Mouse (Mus musculus) left cerebral cortex, postnatal 10 days (tissue): ENCODE data around the gene Chchd10. TPM values are rescaled to one million over a fixed set of nuclear protein-coding genes. Genes with fewer than 3 reads are reported as not detected.
A peak's percentile ranks its signal among the peaks of the same experiment; 100 is the strongest.
"Not testable (repeated sequence)": the region's sequence is repeated elsewhere in the genome, so short reads cannot be mapped to it uniquely, and the experiment has no call there.

Experiments
- DNase-seq, 2 experiments: peaks; one replicate each; pipeline ENCODE4 v3.0.0; 2021 to 2022; ENCODE audit warnings: low spot score in 2 of 2, mixed read lengths in 1 of 2; ENCODE audit errors: extremely low spot score in 1 of 2
- intact Hi-C: fragments of 180-260 bp; cut with DNase I; formaldehyde crosslinking; loops from one replicate; pipeline ENCODE4 v1.15.1; 2025
- total RNA-seq, 2 experiments: library from RNA; stranded (reverse); gene quantifications; 2 replicates each; pipeline ENCODE4 v1.2.3; 2021

The Chchd10 gene
- total RNA-seq = 100 to 1,000 TPM; 155 to 181 TPM

GRCm38 (mm10) chr10:75932891-75933290 is at the start of gene Chchd10:
TSS of gene Chchd10 (plus strand) at chr10:75933130.
- intact Hi-C loops = no loop called here
- no peak for DNase-seq

- DNase-seq = peak; percentile 81 to 90
- intact Hi-C loops = no loop called here
Observed at GRCm38 (mm10) chr10:75883232-75883552, 49.7 kb upstream of the Chchd10 start.

DNA sequence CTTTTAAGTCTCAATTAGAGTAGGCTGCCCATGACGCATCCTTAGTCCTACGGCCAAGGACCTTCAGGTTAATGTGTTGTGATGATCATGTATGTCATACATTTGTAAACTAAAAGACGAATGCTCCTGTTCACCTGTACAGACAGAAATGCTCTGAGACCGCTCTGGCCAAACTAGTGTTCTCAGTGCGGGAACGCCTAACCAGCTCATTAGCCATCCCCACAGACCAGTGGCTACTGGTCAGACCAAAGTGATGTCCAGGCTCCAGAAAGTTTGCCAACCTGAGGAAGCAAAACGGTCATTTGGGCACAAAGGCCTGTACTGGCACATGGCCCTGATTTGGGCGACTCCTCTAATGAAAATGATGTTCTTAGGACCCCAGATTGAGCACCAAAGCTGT is 48.2 kb upstream of the Chchd10 start:
- intact Hi-C loops = no loop called here
- DNase-seq = no peak

GRCm38 (mm10) chr10:75887504-75887903 is 45.4 kb upstream of the Chchd10 start:
- intact Hi-C loops, DNase-seq: not testable (repeated sequence)

DNA sequence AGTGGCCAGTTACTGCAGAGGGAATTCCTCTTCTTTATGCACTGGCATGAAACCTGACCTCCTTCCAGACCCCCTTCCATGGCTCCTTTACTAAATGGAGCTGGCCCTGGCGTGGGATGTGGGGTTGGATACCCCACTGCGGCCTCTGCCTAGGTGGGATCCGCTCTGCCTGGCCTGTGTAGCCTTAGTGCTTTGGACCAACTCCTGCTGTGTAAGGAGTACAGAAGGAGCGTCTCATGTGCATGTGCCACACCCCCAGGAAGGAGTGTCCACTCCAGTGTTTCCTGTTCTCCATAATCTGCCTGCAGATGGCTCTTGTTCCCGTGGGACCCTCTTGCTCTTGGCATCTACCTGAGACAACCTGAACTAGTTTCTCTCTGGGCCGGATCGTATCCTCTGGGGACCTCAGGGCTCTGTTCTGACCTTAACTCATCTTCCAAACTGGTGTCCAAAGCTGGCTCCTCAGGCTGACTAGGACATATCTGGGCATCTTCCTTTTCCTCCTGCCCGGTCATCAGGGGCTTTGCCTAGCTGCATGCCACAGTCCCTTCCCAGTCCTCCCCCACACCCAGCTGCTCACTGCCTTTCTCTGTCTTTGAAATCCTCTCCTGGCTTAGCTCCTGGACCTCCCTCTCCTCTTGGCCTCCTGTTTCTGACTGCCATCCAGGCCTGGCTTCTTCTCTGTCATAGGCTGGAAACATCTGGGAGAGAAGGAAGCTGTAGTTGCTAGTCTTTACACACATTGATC is 43.4 kb upstream of the Chchd10 start:
- intact Hi-C loops = no loop called here

DNA sequence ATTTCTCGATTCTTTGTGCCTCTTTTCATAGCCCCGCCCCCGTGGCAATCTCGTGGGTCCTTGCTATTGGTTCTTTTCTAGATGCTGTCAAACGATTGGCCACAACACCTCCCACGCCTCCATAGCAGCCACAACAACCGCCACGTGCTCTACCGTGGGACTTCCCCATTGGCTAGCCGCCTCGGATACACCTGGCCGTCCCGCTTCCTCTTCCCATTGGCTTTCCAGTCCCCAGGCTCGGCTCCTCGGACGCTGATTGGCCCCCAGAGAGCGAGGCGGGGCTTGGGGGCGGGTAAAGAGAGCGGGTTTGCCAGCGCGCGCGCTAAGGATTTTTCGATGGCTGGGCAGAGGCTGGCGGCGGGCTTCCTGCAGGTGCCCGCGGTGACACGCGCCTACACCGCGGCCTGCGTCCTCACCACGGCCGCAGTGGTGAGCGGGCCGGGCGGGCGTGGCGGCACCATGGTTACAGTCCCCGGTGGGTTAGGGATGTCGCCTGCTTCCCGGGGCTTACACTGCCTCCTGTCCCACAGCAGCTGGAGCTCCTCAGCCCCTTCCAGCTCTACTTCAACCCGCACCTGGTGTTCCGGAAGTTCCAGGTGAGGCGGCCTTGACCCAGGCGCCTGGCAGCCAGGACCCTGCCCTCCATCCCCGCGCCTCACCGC is 39.7 kb upstream of the Chchd10 start, which contains the start of gene Derl3:
Derl3 (plus strand) TSS at position 325 of the 662 bp plus-strand sequence.
- intact Hi-C loops = no loop called here
- peak; percentile 96 to 97 for DNase-seq

More for the DNA sequence above, 43.4 kb upstream of the Chchd10 start:
- no peak for DNase-seq

- intact Hi-C loops = no loop called here
- no peak for DNase-seq
Observed at GRCm38 (mm10) chr10:75894601-75895000, 38.3 kb upstream of the Chchd10 start.

GRCm38 (mm10) chr10:75895730-75896129 is 37.2 kb upstream of the Chchd10 start:
- intact Hi-C loops = loop anchor here (5.0 kb wide), 1 partner anchor 57 kb away; the partner anchor contains the start of gene Gm5134

DNA sequence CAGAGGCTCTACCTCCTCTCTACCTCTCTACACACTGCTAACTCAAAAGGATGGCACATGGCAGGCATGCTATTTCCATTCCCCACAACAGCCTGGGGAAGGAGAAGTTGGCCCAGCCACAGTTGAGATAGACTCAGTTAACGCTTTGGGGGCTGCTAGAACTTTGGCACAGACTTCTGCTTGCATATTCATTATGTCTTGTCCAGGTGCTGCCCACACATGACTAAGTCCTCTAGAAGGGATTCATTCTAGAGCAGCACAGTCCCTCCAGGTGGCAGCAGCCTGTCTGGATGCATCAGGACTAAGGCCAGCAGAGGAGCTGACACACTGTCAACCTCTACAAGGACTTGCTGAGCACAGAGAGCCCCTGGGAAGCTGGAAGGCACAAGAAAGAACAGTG is 36.7 kb upstream of the Chchd10 start:
- DNase-seq = peak in 1 of 2 experiments; percentile 49
- intact Hi-C loops = loop anchor here (5.0 kb wide), 1 partner anchor 56 kb away; the partner anchor contains the start of gene Gm5134

More at GRCm38 (mm10) chr10:75895730-75896129, 37.2 kb upstream of the Chchd10 start:
- no peak for DNase-seq

GRCm38 (mm10) chr10:75897373-75897772 is 35.6 kb upstream of the Chchd10 start:
- intact Hi-C loops = loop anchor here (5.0 kb wide), 1 partner anchor 55 kb away; the partner anchor contains the start of gene Gm5134

GRCm38 (mm10) chr10:75898039-75898564 is 34.8 kb upstream of the Chchd10 start:
- no peak for DNase-seq
- intact Hi-C loops = loop anchor here (5.0 kb wide), 1 partner anchor 54 kb away; the partner anchor contains the start of gene Gm5134

More at GRCm38 (mm10) chr10:75897373-75897772, 35.6 kb upstream of the Chchd10 start:
- DNase-seq = peak; percentile 59 to 84

DNA sequence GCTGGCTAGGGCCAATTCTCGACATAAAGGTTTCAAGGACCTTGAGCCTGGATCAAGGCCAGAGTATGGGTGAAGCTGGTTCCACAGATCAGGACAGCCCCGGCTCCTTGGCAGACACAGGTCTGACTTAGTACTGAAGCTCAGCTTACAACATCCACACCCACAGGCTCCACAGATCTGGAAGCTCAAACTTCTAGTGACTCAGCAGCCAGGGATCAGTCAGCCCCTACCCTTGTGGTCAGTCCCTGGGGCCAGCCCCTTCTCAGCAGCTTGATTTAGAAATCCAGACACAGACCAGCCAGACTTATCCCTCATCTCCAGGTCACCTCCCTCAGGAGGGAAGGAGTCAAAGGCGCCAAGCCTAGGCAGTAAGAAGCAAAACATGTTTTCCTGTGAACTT is 34.1 kb upstream of the Chchd10 start:
- intact Hi-C loops = loop anchor here (5.0 kb wide), 1 partner anchor 53 kb away; the partner anchor contains the start of gene Gm5134
- peak in 1 of 2 experiments; percentile 58 for DNase-seq

DNA sequence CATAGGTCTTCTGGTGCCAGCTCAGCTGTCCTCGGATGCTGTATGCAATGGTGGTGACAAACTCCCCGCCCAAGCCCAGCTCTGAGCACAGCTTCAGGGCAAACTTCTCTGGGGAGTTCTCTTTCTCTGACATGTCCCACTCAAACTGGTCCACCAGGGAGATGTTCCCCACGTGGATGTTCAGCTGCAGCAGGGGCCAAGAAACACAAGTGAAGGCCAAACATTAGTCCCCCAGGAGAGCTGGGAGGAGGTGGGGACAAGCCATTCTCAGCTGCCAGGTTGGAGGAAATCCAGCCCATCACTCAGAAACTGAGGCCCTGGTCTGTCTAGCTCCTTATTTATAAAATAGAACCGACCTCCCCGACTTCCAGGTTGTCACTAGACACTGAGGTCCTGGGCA is 28.5 kb upstream of the Chchd10 start:
- no peak for DNase-seq

DNA sequence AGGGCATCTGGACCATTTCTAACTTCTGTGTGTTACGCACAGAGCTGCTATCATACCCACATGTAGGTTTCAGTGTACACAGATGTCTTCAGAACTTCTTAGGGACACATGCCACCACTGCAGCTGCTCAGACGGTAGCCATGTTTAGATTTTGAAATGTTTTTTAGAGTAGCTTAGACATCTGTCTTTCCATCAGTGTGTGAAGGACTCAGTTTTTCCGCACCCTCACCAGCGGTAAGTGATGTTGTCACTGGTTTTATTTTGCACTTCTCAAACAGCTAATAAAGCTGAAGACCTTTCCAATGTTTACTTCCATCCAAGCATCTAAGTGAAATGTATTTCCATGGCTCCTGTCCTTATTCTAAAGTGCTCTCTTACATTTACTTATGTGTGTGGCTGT is 26.0 kb upstream of the Chchd10 start:
- intact Hi-C loops = no loop called here
- no peak for DNase-seq

More for the DNA sequence above, 28.5 kb upstream of the Chchd10 start:
- intact Hi-C loops = no loop called here

- intact Hi-C loops = no loop called here
- DNase-seq = no peak
Observed at GRCm38 (mm10) chr10:75910698-75911097, 22.2 kb upstream of the Chchd10 start.

DNA sequence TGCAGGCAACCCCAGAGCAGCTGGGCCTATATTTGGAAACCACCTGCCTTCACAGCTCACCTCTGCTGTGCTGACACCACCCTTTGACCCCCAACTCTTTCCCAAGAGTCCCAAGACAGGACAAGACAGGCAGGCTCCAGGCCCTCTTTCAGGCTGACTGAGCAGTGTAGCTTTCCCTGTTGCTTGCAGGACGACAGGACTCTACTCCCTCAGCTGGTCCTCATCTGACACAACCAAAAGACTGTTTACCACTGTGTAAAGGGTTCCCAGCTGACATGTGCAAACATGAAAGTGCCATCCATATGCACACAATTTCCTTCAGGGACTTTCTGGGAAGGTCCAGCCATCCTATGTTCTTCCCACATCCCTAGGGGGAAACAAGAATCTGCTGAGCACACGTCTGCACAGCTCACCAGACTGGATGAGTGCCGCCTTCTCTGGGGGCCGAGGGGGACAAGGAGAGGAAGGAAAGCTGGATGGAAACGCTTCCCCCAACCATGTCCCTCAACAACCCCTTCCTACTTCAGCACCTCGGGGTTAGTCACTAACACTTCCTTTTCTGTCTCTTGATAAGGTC is 19.8 kb upstream of the Chchd10 start:
- no peak for DNase-seq
- intact Hi-C loops = no loop called here

GRCm38 (mm10) chr10:75915557-75915956 is 17.4 kb upstream of the Chchd10 start:
- DNase-seq = no peak
- intact Hi-C loops = no loop called here

GRCm38 (mm10) chr10:75916840-75917239 is 16.1 kb upstream of the Chchd10 start:
- no peak for DNase-seq
- intact Hi-C loops = no loop called here

DNA sequence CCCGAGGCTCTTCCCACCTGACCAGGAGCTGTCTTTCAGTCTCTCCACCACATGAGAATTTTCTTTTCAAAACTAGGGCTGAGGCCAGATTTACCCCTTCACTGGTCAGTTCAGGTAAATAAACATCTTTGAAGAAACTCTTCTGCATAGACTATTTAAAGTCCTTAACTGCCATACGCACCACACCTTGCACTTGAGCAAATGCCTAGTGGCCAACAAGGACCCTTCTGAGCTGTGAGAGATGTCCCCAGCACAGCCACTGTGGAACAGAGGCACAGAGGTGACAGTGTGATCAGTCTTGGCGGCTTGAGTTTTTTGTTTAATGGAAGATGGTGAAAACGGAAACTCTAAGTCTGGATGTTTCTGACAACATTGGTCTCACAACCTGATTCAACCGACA is 13.9 kb upstream of the Chchd10 start:
- no peak for DNase-seq
- intact Hi-C loops = no loop called here
